Mouse (Mus musculus) neutrophil, adult 5-6 weeks (primary cell): Measurements from ENCODE around the gene Nanos3. TPM values are rescaled to one million over a fixed set of nuclear protein-coding genes. Genes with fewer than 3 reads are reported as not detected.

Experiments used
- ATAC-seq: fragments of 151-379, 151-347 bp; 2 replicates; pipeline ENCODE4 v1.8.0; 2017; ENCODE audit warnings: mild to moderate bottlenecking, moderate TSS enrichment; ENCODE audit not compliant: insufficient number of reproducible peaks, poor library complexity, low FRiP score, severe bottlenecking; ENCODE audit errors: extremely low read depth
- total RNA-seq: library from RNA; stranded (forward); fragments of 200-1000 nt; gene quantifications from 2 replicates; pipeline ENCODE4 v1.2.3, GENCODE M21; 2017

Nanos3 gene
- total RNA-seq, 1 experiment from 2014 or later = not detected

- ATAC-seq = peak; percentile 30
Observed at GRCm38 (mm10) chr8:84202938-84203917, 18.2 kb upstream of the Nanos3 start.

GRCm38 (mm10) chr8:84202466-84202865 is 17.4 kb upstream of the Nanos3 start:
- peak; percentile 15; the same call in 1 of the 2 replicates for ATAC-seq

- ATAC-seq = no peak
Observed at GRCm38 (mm10) chr8:84201545-84202245, 16.7 kb upstream of the Nanos3 start.

- ATAC-seq = no peak
Observed at GRCm38 (mm10) chr8:84200652-84201544, 15.9 kb upstream of the Nanos3 start.

GRCm38 (mm10) chr8:84200126-84200555 is 15.1 kb upstream of the Nanos3 start:
- no peak for ATAC-seq

DNA sequence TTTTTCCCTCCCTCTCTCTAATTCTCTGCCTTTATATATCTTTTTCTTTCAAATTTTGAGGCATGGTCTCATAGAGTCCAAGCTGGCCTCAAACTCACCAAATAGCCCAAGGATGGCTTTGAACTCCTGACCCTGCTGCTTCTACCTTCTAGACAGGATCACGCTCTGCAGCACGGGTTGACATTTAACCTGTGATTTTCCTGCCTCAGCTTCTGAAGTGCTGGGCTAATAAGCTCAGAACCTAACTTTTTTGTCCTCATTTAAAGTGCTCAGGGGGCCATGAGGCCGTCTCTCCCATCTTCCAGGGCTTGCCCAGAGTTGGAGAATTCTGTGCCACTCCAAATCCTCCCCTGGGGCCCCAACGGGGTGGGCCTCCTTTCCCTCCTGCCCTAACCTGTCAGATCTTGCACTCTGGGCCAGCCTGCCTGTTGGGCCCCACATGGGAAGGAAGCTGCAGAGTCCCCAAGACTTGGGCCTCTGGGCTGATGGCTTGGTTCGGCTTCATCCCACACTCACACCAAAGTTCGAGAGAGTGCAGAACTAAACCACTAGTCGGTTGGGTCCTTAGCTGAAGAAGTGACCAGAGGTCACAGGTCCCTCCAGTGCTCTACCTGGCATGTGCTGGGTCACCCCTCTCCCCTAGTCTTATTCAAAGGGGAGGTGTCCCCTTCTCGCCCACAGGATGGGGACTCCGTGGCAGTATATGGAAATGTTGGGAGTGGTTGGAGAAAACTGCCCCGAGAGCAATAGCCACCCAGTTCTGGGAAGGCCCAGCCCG is 14.5 kb upstream of the Nanos3 start:
- ATAC-seq = no peak

DNA sequence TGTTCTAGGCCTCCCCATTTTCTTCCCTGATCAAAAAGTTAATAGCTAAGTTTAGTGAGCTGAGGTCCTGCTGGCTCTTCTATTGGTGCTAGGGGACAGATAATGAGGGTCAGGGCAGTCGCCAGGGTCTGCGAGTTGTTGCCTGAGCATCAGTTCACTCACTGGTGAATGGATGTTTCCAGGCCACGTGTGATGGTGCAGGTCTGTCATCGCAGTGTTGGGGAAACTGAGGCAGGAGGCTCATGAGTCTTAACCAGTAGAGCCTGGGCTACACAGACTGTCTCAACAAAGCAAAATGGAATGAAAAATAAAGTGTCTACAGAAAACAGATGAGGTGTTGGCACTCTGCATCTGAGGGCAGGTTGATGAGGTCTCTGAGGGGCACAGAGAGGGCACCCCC is 13.9 kb upstream of the Nanos3 start:
- no peak for ATAC-seq

- ATAC-seq = peak; percentile 72
Observed at GRCm38 (mm10) chr8:84197922-84198774, 13.1 kb upstream of the Nanos3 start.

- ATAC-seq = peak; percentile 7; the same call in 1 of the 2 replicates
Observed at GRCm38 (mm10) chr8:84197141-84197921, 12.3 kb upstream of the Nanos3 start.

GRCm38 (mm10) chr8:84194224-84194743 is 9.3 kb upstream of the Nanos3 start:
- ATAC-seq = no peak

- ATAC-seq = no peak
Observed at GRCm38 (mm10) chr8:84193566-84193965, 8.5 kb upstream of the Nanos3 start.

DNA sequence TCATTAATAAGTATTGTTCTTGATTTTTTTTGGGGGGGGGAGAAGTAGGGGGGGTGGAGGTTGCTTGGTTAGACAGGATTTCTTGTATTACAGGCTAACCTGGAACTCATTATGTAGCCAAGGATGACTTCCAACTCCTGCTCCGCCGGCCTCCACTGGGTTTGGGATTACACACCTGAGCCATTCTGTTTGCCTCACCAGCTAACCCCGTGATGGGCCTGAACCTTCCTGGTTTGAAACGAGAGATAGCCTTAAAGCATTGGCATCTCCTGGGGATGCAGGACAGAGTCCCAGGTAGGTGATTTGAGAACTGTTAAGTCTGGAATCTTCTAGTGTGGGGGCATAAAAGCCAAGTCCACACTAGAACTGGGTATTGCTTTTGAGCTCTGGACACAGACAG is 8.1 kb upstream of the Nanos3 start:
- ATAC-seq = no peak

- peak; percentile 42 for ATAC-seq
Observed at GRCm38 (mm10) chr8:84192555-84192954, 7.5 kb upstream of the Nanos3 start.

DNA sequence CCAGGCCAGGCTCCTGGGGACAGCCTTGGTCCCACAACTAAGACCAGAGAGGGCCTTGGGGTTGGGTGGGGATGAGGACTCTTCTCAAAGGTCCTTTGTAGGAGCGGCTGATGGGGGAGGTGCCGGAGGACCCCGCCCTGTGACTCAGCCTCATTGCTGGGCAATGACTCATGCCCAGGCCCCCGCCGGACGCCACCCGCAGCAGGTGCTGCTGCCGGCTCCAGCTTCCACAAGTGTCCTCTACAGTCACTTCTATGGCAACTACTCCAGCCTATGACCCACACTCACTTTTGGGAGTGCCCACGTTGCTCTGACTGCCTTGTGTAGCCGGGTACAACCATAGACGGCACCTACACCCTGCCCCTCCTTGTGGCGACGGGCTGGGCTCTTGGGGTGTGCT is 7.0 kb upstream of the Nanos3 start:
- ATAC-seq = peak; percentile 78

DNA sequence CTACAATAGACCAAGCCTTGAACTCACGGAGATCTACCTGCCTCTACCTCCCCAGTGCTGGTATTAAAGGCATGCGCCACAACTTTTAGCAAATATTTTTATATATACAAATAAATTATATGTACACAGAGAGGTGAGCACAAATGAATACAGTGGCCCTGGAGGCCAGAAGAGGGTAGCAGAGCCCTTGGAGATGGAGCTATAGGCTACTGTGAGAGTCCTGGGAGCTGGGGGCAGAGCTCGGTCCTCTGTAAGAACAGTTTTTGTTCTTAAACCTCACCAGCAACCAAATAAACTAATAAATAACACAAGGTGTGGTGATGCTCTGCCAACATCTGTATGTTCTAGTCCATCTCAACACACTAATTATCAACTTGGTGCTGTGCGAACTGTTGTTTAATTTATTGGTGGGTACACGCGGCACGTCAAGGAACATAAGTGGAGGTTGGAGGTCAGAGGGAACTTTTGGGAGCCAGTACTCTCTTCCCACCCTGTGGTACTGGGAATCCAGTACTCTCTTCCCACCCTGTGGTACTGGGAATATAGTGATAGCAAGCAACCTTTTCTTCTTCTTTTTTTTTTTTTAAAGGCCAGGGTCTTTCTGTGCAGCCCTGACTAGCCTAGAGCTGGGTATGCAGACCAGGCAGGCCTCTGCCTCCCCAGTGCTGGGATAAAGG is 5.3 kb upstream of the Nanos3 start:
- no peak for ATAC-seq

DNA sequence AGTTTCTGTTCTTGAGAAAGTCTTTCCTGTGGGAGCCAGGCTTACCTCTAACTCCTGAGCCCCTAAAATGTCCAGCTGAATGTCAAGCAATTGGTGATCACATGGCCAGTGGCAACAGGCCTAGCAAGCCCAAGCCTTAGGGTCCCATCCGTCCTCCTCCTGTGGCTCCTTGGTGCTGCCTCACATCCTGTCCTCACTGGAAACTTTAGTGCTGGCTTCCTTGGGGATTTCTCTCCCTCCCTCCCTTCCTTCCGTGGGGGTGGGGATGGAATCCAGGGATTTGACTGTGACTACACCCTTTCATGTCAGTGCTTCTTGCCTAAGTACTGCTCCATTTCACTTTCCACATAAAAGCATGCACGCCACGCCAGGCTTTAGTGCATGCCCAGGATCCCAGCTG is 4.6 kb upstream of the Nanos3 start:
- ATAC-seq = no peak
